Mouse (Mus musculus) E14TG2a.4 (cell line): Measurements from ENCODE around the gene Cd200.

Experiments
- CTCF ChIP-seq: conservative IDR thresholded peaks from 2 replicates; pipeline ENCODE4 v1.5.1; 2014; ENCODE audit warnings: low read length
- POU5F1 ChIP-seq: IDR thresholded peaks from 2 replicates; pipeline ENCODE4 v1.6.1; 2014; ENCODE audit warnings: low read length, borderline replicate concordance

DNA sequence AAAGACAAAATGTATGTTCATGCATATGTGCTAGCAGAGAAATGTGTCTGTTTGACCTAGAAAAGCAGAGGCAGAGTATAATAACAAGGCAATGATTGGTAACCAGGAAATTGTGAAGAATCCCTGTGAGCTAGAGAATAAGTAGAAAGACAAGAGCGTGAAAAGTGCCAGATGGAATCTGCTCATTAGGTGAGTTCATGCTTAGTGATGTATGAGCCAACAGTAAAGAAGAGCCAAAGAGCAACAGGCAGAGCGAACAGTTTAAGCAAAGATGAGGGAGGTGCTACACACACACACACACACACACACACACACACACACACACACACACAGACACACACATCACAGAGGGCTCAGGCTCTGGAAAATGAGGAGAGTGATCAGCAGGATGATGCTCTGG is 11.4 kb downstream of the Cd200 start:
- no peak for TF ChIP-seq CTCF
- no peak for TF ChIP-seq POU5F1
